Mouse (Mus musculus) intestine, embryonic 16.5 days (tissue): ENCODE results near the gene Dusp27. TPM values are rescaled to one million over a fixed set of nuclear protein-coding genes. Genes with fewer than 3 reads are reported as not detected.

Experiments
- ATAC-seq: fragments of 200-750 bp; cut with Nextera tagmentation; 2 replicates; pipeline ENCODE4 v1.8.0; 2017; ENCODE audit warnings: moderate TSS enrichment, moderate library complexity
- H3K27ac ChIP-seq: fragments of 300-500 bp; sonication (generic); 2 replicates; pipeline ENCODE4 v1.5.1; 2014; ENCODE audit warnings: mild to moderate bottlenecking, low read length
- H3K27me3 ChIP-seq: fragments of 300-500 bp; sonication (generic); replicated peaks from 2 replicates; pipeline ENCODE4 v1.6.1; 2014; ENCODE audit warnings: low read length, control low read depth, mixed read lengths; ENCODE audit not compliant: control insufficient read depth, insufficient read depth
- H3K36me3 ChIP-seq: fragments of 300-500 bp; sonication (generic); 2 replicates; pipeline ENCODE4 v1.6.1; 2014; ENCODE audit warnings: low read length, control low read depth; ENCODE audit not compliant: control insufficient read depth, insufficient read depth
- H3K4me1 ChIP-seq: fragments of 300-500 bp; sonication (generic); 2 replicates; pipeline ENCODE4 v1.6.1; 2014; ENCODE audit warnings: low read length, control low read depth, mixed read lengths; ENCODE audit not compliant: control insufficient read depth, insufficient read depth
- H3K4me2 ChIP-seq: fragments of 300-500 bp; sonication (generic); 2 replicates; pipeline ENCODE4 v1.6.1; 2014; ENCODE audit warnings: low read depth, low read length, control low read depth
- H3K4me3 ChIP-seq: fragments of 300-500 bp; sonication (generic); 2 replicates; pipeline ENCODE4 v1.5.1; 2014; ENCODE audit warnings: mild to moderate bottlenecking, low read length
- H3K9ac ChIP-seq: fragments of 300-500 bp; sonication (generic); 2 replicates; pipeline ENCODE4 v1.6.1; 2014; ENCODE audit warnings: low read depth, low read length
- H3K9me3 ChIP-seq: fragments of 300-500 bp; sonication (generic); 2 replicates; pipeline ENCODE4 v1.6.1; 2016; ENCODE audit warnings: low read length, control low read depth; ENCODE audit not compliant: control insufficient read depth
- WGBS: fragments of 180-500 bp; shearing (Covaris S2); extraction: QIAGEN DNeasy Blood & Tissue Kit; methylation state at CpG from one replicate; pipeline ENCODE4 v1.1.7; 2014; 5-methylcytosine and 5-hydroxymethylcytosine counted together
- polyA plus RNA-seq: library from polyadenylated mRNA; unstranded; fragments of >200 nt; fragmentation: Nextera tagmentation; extraction: Ambion mirVana; gene quantifications from 2 replicates; pipeline ENCODE4 v1.2.1, GENCODE M21; 2015

The Dusp27 gene
- polyA plus RNA-seq, 1 experiment from 2014 or later: 1.7 TPM

DNA sequence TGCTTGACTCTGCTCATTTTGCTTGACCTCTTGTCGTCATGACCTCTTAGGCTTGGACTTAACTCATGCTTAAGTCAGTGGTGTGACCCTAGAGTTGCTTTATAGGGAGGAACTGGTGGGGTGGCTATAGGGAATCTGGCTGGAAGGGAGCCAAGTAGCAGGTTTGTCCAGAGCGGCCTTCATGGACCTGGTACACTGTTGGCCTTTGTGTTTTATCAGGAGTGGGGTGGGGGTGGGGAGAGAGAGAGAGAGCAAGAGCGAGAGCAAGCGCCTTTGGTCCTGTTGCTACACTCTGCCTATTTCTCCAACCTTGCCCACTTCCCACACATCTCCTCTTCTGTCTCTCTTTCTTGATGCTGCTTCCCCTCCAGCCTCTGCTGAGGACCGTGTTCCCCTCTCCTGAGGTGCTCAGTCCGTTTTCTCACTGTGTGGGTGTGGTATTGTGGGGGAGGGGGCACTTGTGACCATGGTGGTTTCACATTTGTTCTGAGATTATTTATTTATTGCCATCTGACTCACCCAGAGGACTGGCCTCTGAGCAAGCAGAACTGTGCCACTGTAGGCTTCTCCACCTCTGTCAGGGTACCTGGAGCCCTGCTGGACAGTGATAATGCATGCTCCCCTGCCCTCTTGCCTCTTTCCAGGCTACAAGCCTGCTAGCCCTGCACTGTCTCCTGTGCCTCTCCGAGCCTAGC lies 9.7 kb upstream of the Dusp27 start:
- H3K4me2 ChIP-seq: 0 out of 2 replicates have a peak overlapping the region, but pooled peaks have one; percentile 1
- H3K4me1 ChIP-seq: peaks cover 25% of the 10 kb centered on the region
- ATAC-seq: peak; percentile 80

DNA sequence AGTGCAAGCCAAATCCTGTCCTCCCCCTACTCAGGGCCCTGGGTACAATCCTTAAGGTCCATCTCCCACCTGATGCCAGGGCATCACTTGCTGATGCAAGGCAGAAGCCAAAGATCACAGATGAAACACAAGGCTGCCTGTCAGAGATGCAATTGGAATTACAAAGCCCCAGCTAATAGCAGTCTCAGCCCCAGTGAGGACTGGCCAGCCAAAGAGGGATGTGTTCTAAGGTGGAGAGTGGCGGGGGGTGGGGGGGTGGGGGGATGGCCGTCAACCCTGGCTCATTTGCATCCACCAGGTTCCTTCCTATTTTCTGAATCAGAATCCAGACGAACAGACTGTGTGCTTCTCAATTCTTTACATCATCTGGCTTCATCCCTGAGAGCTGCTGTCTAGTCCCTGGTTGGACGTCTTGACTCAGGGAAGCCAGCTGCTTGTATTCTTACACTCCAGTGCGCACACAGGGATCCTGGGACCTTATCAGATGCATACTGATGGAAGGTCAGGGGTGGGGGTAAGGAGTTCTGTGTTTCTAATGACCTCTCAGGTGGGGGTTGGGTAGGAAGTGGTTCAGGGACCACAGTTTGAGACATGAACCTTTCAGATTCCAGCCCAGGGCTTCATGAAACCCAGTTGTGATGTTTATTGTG lies 7.5 kb upstream of the Dusp27 start:
- no peaks in the 10 kb centered on the region for H3K9me3 ChIP-seq
- H3K4me3 ChIP-seq: no peak overlapping the region
- no peak overlapping the region for H3K27ac ChIP-seq
- ATAC-seq: no peak
- H3K4me1 ChIP-seq: peaks cover 37% of the 10 kb centered on the region
- no peaks in the 10 kb centered on the region for H3K27me3 ChIP-seq
- H3K4me2 ChIP-seq: no peak overlapping the region
- 50% methylated on average over 5 of the region's 5 CpGs for WGBS
- H3K36me3 ChIP-seq: no peaks in the 10 kb centered on the region
- no peak overlapping the region for H3K9ac ChIP-seq

More for the DNA sequence above, 9.7 kb upstream of the Dusp27 start:
- WGBS: 53% methylated on average over 7 of the region's 7 CpGs
- Histone ChIP-seq H3K9ac (no peak overlapping the region), H3K36me3 (no peaks in the 10 kb centered on the region), H3K4me3 (no peak overlapping the region), H3K27me3 (no peaks in the 10 kb centered on the region), H3K9me3 (no peaks in the 10 kb centered on the region), H3K27ac (peak overlapping the region; percentile 60)

DNA sequence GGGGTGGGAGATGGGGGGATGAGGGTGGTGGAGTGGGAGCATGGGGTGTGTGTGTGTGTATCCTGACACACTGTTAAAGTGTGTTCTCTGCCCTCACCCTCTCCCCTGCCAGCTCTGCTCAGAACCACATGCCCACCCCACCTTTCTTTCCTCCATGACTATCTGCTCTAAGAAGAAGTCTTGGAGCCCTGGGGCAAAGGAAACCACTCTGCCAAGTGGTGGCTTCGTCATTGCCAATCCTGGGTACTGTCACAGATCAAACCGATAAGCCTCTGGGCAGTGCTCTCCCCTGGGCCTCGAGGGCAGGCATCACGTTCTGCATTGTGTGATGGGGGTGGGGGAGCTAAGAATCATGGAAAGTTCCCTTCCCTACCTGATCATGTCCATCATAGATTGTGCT lies 4.6 kb upstream of the Dusp27 start:
- Histone ChIP-seq H3K27ac (no peak overlapping the region), H3K9ac (no peak overlapping the region), H3K27me3 (no peaks in the 10 kb centered on the region), H3K9me3 (no peaks in the 10 kb centered on the region), H3K4me2 (0 out of 2 replicates have a peak overlapping the region, but pooled peaks have one; percentile 37), H3K4me3 (no peak overlapping the region), H3K36me3 (no peaks in the 10 kb centered on the region), H3K4me1 (peaks cover 27% of the 10 kb centered on the region)
- 38% methylated on average over 4 of the region's 4 CpGs for WGBS
- no peak for ATAC-seq

DNA sequence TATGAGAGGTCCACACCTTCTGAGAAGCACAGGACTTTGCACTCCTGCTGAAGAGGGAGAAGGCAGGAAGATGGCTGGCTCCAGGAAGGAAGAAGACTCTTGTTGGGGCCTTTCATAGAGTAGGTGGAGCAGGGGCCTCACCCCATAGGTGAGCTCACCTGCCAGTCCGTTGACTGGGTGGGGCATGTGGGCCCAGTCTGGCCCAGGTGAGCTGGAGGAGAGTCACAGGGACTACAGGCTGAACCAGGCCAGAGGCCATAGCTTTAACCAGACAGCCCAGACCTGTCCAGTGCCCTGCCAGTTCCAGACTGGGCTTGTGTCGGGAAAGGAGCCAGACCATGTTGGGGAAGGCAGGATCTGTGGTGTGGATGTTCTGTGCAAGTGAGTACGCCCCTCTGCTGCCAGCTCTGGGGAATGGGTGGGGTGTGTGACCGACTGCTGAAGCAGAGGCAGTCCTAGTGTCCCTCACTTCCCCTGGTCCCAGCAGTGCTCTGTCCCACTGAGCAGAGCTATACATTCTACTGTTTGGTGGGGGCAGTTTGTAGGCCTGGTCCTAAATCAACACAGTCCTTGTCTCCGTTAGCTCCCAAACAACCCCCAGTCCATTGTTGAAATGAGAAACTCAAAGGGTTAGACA lies 2.6 kb upstream of the Dusp27 start, which contains the start of gene Gpa33:
Gpa33 (plus strand) TSS at position 15 of the 637 bp plus-strand sequence.
- peak within 1 kb of the TSS; percentile 51 for H3K4me3 ChIP-seq
- H3K36me3 ChIP-seq: no peaks in the 10 kb centered on the region
- ATAC-seq: peak; percentile 99
- H3K9me3 ChIP-seq: no peaks in the 10 kb centered on the region
- H3K27me3 ChIP-seq: no peaks in the 10 kb centered on the region
- H3K4me1 ChIP-seq: peaks cover 29% of the 10 kb centered on the region
- peak within 1 kb of the TSS; percentile 56 for H3K9ac ChIP-seq
- peak within 1 kb of the TSS; percentile 37 for H3K4me2 ChIP-seq
- peak within 1 kb of the TSS; percentile 87 for H3K27ac ChIP-seq
- WGBS: 61% methylated on average over 5 of the region's 5 CpGs

DNA sequence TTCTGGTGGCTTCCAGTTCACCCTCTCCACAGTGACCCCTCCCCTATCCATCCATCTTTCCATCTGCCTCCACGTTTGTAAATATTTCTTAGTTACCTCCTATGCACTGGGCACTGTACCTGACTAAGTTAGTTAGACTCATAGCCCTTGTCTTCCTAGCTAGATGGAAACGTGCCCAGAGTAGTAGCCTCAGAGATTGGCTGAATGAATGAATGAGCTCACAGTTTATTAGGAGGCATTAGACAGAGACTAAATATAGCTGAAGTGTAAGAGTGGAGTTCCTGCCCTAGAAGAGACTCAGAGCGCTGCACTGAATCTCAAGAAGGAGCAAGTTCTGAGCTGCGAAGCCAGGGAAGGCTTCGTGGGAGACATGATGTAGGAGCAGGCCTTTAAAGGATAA lies 829 bp upstream of the Dusp27 start:
- H3K9me3 ChIP-seq: no peaks in the 10 kb centered on the region
- H3K27ac ChIP-seq: no peak overlapping the region
- H3K4me3 ChIP-seq: no peak overlapping the region
- H3K9ac ChIP-seq: no peak overlapping the region
- ATAC-seq: no peak
- 92% methylated on average over 5 of the region's 5 CpGs for WGBS
- no peaks in the 10 kb centered on the region for H3K27me3 ChIP-seq
- H3K4me1 ChIP-seq: peaks cover 29% of the 10 kb centered on the region
- no peaks in the 10 kb centered on the region for H3K36me3 ChIP-seq
- no peak overlapping the region for H3K4me2 ChIP-seq

DNA sequence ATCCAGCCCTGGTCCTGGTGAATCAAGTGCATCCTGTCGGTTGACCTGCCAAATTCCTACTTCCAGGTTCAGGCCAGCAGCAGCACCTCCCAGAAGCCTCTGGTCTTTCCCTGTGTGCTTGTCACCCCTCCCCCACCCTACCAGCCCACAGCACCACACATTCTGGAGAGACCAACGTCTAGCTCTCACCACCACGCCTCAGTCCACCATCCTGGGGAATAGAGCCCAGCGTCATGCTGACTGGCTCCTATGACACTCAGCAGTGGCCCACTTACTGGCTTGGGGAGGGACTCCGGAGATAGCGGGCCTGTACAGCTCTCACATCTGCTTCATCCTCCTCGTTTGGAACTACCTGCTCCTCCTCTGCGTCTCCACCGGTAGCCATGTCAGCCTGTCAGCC lies 927 bp downstream of the Dusp27 start:
- ATAC-seq: no peak
- peaks cover 20% of the 10 kb centered on the region for H3K4me1 ChIP-seq
- no peaks in the 10 kb centered on the region for H3K27me3 ChIP-seq
- no peak overlapping the region for H3K4me3 ChIP-seq
- peak overlapping the region; percentile 35 for H3K4me2 ChIP-seq
- no peak overlapping the region for H3K27ac ChIP-seq
- H3K9me3 ChIP-seq: no peaks in the 10 kb centered on the region
- H3K9ac ChIP-seq: no peak overlapping the region
- WGBS: 58% methylated on average over 9 of the region's 9 CpGs
- no peaks in the 10 kb centered on the region for H3K36me3 ChIP-seq

DNA sequence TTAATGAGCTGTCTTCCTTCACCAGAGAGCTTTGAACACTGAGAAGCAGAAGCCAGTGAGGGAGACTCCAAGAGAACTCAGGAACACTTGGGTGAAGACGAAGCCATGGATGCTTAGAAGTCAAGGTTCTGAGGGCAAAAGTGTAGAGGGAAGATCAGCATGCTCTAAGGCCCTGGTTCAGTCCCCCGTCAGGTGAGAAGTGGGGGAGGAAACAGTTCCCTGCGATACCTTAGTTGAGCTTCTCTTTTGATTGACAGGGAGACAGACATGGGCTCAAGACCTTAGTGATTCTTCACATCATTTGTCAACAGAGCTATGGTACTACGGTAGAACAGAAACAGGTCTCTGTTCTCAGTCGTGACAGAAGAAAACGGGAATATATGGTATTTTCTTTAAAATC lies 1.4 kb downstream of the Dusp27 start:
- Histone ChIP-seq H3K9ac (no peak overlapping the region), H3K4me3 (no peak overlapping the region), H3K27me3 (no peaks in the 10 kb centered on the region), H3K36me3 (no peaks in the 10 kb centered on the region), H3K27ac (no peak overlapping the region), H3K4me1 (peaks cover 15% of the 10 kb centered on the region), H3K9me3 (no peaks in the 10 kb centered on the region), H3K4me2 (no peak overlapping the region)
- WGBS: 93% methylated on average over 6 of the region's 6 CpGs
- ATAC-seq: no peak

DNA sequence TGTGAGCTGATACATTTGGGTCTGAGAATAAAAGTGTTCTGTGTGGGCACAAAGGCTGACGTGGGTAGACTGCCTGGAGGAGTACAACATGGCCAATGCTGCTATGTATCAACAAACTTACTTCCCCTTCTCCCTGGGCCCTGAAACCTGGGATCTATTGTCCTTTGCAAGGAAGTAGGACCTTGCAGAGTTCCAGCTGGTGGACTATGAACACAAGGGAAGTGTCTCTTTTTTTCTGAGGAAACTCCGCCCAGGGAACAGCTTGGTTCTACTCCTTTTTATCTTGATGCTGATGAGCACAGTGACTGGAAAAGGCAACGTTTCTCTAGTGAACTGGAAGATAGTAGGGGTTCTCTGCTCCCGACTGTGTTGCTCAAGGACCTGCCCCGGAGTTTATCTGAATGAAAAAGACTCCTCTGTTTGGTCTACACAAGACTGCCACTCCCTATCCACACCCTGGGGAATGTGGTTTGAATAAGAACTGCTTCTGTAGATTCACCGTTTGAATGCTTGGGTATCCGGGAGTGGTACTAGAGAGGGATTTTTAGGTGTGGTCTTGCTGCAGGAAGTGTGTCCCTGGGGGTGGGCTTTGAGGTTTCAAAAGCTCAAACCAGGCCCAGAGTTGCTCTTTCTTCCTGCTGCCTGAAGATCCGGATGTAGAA lies 2.7 kb downstream of the Dusp27 start:
- H3K4me3 ChIP-seq: no peak overlapping the region
- no peaks in the 10 kb centered on the region for H3K9me3 ChIP-seq
- H3K9ac ChIP-seq: no peak overlapping the region
- ATAC-seq: peak; percentile 39; the same call in 1 of the 2 replicates
- H3K36me3 ChIP-seq: no peaks in the 10 kb centered on the region
- no peaks in the 10 kb centered on the region for H3K27me3 ChIP-seq
- WGBS: 55% methylated on average over 8 of the region's 8 CpGs
- peaks cover 14% of the 10 kb centered on the region for H3K4me1 ChIP-seq
- H3K27ac ChIP-seq: no peak overlapping the region
- H3K4me2 ChIP-seq: no peak overlapping the region

DNA sequence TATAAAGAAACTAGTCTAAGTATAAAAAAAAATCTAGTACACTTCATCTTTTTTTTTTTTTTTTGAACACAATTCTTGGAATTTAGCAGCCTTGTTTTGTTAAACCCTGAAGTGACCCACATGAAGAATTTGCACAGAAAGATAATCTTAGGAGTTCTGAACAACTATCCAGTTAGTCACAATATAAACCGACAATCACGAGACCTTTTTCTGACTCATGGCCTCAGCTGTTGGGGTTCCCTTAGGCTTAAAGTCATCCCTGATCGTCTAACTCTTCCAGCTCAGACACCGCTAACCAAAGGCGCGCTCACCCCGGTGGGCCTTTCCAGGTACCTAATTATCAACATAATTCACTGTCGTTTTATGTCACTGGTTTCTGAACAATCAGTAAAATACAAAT lies 4.0 kb downstream of the Dusp27 start:
- ATAC-seq: no peak
- no peaks in the 10 kb centered on the region for H3K9me3 ChIP-seq
- no peaks in the 10 kb centered on the region for H3K36me3 ChIP-seq
- no peak overlapping the region for H3K4me3 ChIP-seq
- H3K9ac ChIP-seq: no peak overlapping the region
- no peaks in the 10 kb centered on the region for H3K27me3 ChIP-seq
- no peak overlapping the region for H3K4me2 ChIP-seq
- no peak overlapping the region for H3K27ac ChIP-seq
- 94% methylated on average over 8 of the region's 8 CpGs for WGBS
- peaks cover 14% of the 10 kb centered on the region for H3K4me1 ChIP-seq
